Mouse (Mus musculus): ENCODE measurements around the gene Guca2b.

DNA sequence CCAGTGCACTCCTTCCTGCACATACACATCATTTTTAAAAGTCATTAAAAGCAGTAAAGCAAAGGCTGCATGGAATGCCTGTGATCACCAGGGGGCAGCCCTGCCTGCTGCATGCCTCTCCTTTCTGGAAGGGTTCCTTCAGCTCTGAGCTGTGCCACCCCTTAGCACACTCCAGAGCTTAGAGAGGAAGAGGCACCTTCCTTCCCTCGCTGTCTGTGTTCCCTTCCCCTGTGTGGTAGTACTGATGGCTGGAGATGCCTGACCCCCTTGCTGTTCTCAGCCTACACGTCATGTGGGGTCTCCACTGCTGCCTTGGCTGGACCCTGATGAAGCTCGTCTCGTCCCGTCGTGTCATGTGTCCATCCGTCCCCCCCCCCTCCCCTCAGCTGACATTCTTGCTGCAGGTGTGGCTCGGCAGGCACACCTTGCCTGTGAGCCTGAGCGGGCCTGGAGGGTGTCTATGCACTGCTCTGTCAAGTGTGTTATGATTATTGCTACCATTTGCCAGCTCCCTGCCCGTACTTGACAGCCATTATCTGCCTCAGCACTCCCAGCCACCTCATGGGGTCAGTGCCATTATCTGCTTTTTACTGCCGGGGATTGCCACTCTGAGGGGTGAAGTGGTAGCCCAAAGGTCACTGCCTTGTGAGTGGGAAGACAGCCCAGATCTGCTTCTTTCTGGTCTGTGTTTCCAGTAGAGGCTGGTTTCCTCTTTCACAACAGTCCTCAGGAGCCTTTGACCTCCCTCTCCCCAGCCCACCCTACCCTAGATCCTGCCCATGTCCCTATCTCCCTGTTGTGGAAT is 27.4 kb downstream of the Guca2b start:
- TF ChIP-seq CTCF (IDR thresholded peaks at IDR 0.05; ENCODE audit: insufficient read depth, low read depth, low read length) (peak; percentile 57), POLR2A (IDR thresholded peaks at IDR 0.05; ENCODE audit: insufficient read depth, low read depth, low read length) (no peak)

Measured in olfactory bulb, adult 2 months (tissue).